Mouse (Mus musculus): Measurements from ENCODE around the gene Ctsf.

Ctsf gene

GRCm38 (mm10) chr19:4854552-4855469 lies at the start of gene Ctsf:
Gene Ctsf (plus strand): TSS chr19:4855130.
- peak; percentile 83 for DNase-seq (ENCODE audit: low read depth, low spot score)

GRCm38 (mm10) chr19:4810309-4810708 lies 44.6 kb upstream of the Ctsf start:
- DNase-seq (ENCODE audit: low read depth, low spot score), result peak; percentile 99

GRCm38 (mm10) chr19:4810746-4811062 lies 44.2 kb upstream of the Ctsf start:
- DNase-seq (ENCODE audit: low read depth, low spot score), result no peak

GRCm38 (mm10) chr19:4811063-4811908 lies 43.6 kb upstream of the Ctsf start, which contains the start of the genes Gm21992 and Rbm14:
Gene Gm21992 (minus strand): TSS chr19:4811612.
Gene Rbm14 (minus strand): TSS chr19:4811634.
- peak; percentile 100 for DNase-seq (ENCODE audit: low read depth, low spot score)

- no peak for DNase-seq (ENCODE audit: low read depth, low spot score)
Observed at GRCm38 (mm10) chr19:4811909-4812242, 43.1 kb upstream of the Ctsf start.

- peak; percentile 43 for DNase-seq (ENCODE audit: low read depth, low spot score)
Observed at GRCm38 (mm10) chr19:4812334-4812949, 42.5 kb upstream of the Ctsf start.

GRCm38 (mm10) chr19:4813015-4813414 lies 41.9 kb upstream of the Ctsf start:
- DNase-seq (ENCODE audit: low read depth, low spot score), result peak; percentile 88

GRCm38 (mm10) chr19:4817182-4817835 lies 37.6 kb upstream of the Ctsf start:
- peak; percentile 75 for DNase-seq (ENCODE audit: low read depth, low spot score)

- no peak for DNase-seq (ENCODE audit: low read depth, low spot score)
Observed at GRCm38 (mm10) chr19:4820678-4821303, 34.1 kb upstream of the Ctsf start.

- DNase-seq (ENCODE audit: low read depth, low spot score), result peak; percentile 90
Observed at GRCm38 (mm10) chr19:4828444-4829114, 26.4 kb upstream of the Ctsf start.

GRCm38 (mm10) chr19:4829156-4829555 lies 25.8 kb upstream of the Ctsf start:
- no peak for DNase-seq (ENCODE audit: low read depth, low spot score)

GRCm38 (mm10) chr19:4833977-4834376 lies 21.0 kb upstream of the Ctsf start:
- DNase-seq (ENCODE audit: low read depth, low spot score), result no peak

- DNase-seq (ENCODE audit: low read depth, low spot score), result peak; percentile 66
Observed at GRCm38 (mm10) chr19:4836096-4836495, 18.8 kb upstream of the Ctsf start.

- no peak for DNase-seq (ENCODE audit: low read depth, low spot score)
Observed at GRCm38 (mm10) chr19:4837049-4837448, 17.9 kb upstream of the Ctsf start.

- DNase-seq (ENCODE audit: low read depth, low spot score), result no peak
Observed at GRCm38 (mm10) chr19:4838526-4839140, 16.3 kb upstream of the Ctsf start.

- peak; percentile 98 for DNase-seq (ENCODE audit: low read depth, low spot score)
Observed at GRCm38 (mm10) chr19:4839149-4839548, 15.8 kb upstream of the Ctsf start, which contains the start of the genes Ccs and Ccdc87. Gene Ccs (minus strand): TSS chr19:4839332. Gene Ccdc87 (plus strand): TSS chr19:4839366.

GRCm38 (mm10) chr19:4840848-4841247 lies 14.1 kb upstream of the Ctsf start:
- no peak for DNase-seq (ENCODE audit: low read depth, low spot score)

- DNase-seq (ENCODE audit: low read depth, low spot score), result no peak
Observed at GRCm38 (mm10) chr19:4842611-4843010, 12.3 kb upstream of the Ctsf start.

- DNase-seq (ENCODE audit: low read depth, low spot score), result no peak
Observed at GRCm38 (mm10) chr19:4845846-4846245, 9.1 kb upstream of the Ctsf start.

- DNase-seq (ENCODE audit: low read depth, low spot score), result peak; percentile 72
Observed at GRCm38 (mm10) chr19:4847490-4847889, 7.4 kb upstream of the Ctsf start.

Measured in R1 (cell line).